Mouse (Mus musculus) liver, embryonic 14.5 days (tissue): ENCODE results near the gene Hmgn2. TPM values are rescaled to one million over a fixed set of nuclear protein-coding genes. Genes with fewer than 3 reads are reported as not detected.
A peak's percentile ranks its signal among the peaks of the same experiment; 100 is the strongest.

Experiments
- ATAC-seq: fragments of 200-750 bp; cut with Nextera tagmentation; 2 replicates; pipeline ENCODE4 v1.8.0; 2017; ENCODE audit warnings: moderate number of reproducible peaks, mild to moderate bottlenecking, moderate library complexity; ENCODE audit not compliant: insufficient read depth
- DNase-seq, 3 experiments: peaks; one replicate each; pipeline ENCODE4 v3.0.0-alpha.2; 2012 to 2013; ENCODE audit warnings: low read depth in 3 of 3, low spot score in 3 of 3
- H3K27ac ChIP-seq: fragments of 300-500 bp; sonication (generic); 2 replicates; pipeline ENCODE4 v1.5.1; 2014; ENCODE audit warnings: moderate library complexity, mild to moderate bottlenecking, control low read depth, inconsistent platforms
- H3K27me3 ChIP-seq: fragments of 300-500 bp; sonication (generic); 2 replicates; pipeline ENCODE4 v1.6.1; 2014; ENCODE audit warnings: mild to moderate bottlenecking, low read length, moderate library complexity; ENCODE audit not compliant: control insufficient read depth, insufficient read depth
- H3K36me3 ChIP-seq: fragments of 300-500 bp; sonication (generic); replicated peaks from 2 replicates; pipeline ENCODE4 v1.6.1; 2014; ENCODE audit warnings: low read depth; ENCODE audit not compliant: control insufficient read depth, insufficient read depth
- H3K4me1 ChIP-seq, 2 experiments: fragments of 200-500 bp in 1 of 2; fragments of 300-500 bp in 1 of 2; sonication (generic) in 1 of 2; replicated peaks; 2 replicates each; pipeline ENCODE4 v1.6.1; 2012 to 2014; ENCODE audit warnings: antibody characterized with exemption in 1 of 2, inconsistent platforms in 1 of 2, low read length in 1 of 2; ENCODE audit not compliant: control insufficient read depth in 2 of 2, insufficient read depth in 2 of 2
- H3K4me2 ChIP-seq: fragments of 300-500 bp; sonication (generic); 2 replicates; pipeline ENCODE4 v1.6.1; 2014; ENCODE audit warnings: low read depth, mild to moderate bottlenecking, control low read depth, moderate library complexity
- H3K4me3 ChIP-seq, 2 experiments: fragments of 200-500 bp in 1 of 2; fragments of 300-500 bp in 1 of 2; sonication (generic) in 1 of 2; 2 replicates each; pipeline ENCODE4 v1.5.1; 2012 to 2014; ENCODE audit warnings: low read depth in 2 of 2, low read length in 2 of 2, mild to moderate bottlenecking in 2 of 2, control low read depth in 1 of 2, inconsistent platforms in 1 of 2, moderate library complexity in 1 of 2; ENCODE audit not compliant: insufficient read depth in 1 of 2
- H3K9ac ChIP-seq: fragments of 300-500 bp; sonication (generic); replicated peaks from 2 replicates; pipeline ENCODE4 v1.6.1; 2014; ENCODE audit warnings: mild to moderate bottlenecking, control low read depth, moderate library complexity
- H3K9me3 ChIP-seq: fragments of 300-500 bp; sonication (generic); 2 replicates; pipeline ENCODE4 v1.6.1; 2016; ENCODE audit warnings: low read length, mixed read lengths; ENCODE audit not compliant: control insufficient read depth
- CTCF ChIP-seq: IDR thresholded peaks from 2 replicates; pipeline ENCODE4 v1.5.1; 2016; ENCODE audit warnings: antibody characterized with exemption, low read depth, control low read depth
- EP300 ChIP-seq: IDR thresholded peaks from 2 replicates; pipeline ENCODE4 v1.6.1; 2016; ENCODE audit warnings: antibody characterized with exemption, low read depth
- WGBS: fragments of 180-500 bp; shearing (Covaris S2); extraction: QIAGEN DNeasy Blood & Tissue Kit; methylation state at CpG from one replicate; pipeline ENCODE4 v1.1.7; 2014; ENCODE audit not compliant: insufficient replicate concordance; 5-methylcytosine and 5-hydroxymethylcytosine counted together
- polyA plus RNA-seq, 2 experiments: library from polyadenylated mRNA; depleted of rRNA in 1 of 2; stranded (reverse) in 1 of 2; unstranded in 1 of 2; fragments of >200 nt; fragmentation: Nextera tagmentation in 1 of 2; extraction: Ambion mirVana in 1 of 2; gene quantifications; 2 replicates each; pipeline versions ENCODE4 v1.2.1 to v1.2.3; 2012 to 2014

Hmgn2 gene
- polyA plus RNA-seq, 2 experiments: 233 to 670 TPM

DNA sequence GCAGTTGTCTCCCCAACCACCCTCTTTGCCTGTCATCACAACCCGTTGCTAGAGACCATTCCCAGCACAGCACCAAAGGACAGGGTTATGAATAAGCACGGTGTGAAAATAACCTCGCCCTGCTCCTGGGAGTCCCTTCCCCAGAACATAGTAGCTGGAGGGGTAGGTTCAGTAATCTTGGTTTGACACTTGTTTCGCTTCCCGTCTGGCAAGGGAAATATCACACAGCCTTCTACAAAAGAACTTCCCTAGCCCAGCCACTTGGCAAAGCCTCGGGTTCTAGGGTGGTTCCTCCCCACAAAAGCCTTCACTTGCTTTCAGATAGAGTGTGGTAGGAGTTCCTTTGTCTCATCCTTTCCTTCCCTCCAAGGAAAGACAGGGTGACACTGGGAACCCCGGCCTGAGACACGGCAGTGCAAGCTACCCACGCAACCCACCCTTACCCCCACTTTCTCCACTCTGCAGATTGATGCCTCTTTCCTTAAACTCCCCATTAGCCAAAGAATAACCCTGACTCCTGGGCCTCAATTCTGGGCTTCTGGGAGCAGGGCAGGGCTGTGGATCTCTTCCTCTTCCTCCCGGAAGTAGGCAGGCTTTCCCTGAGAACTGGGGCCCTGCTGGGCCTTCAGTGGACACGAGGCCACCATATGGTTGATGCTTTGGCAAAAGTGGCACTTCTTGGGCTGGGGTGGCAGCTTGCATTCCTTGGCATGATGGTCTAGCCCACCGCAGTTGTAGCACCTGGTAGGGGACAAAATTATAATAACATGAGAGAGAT lies 37.3 kb upstream of the Hmgn2 start:
- H3K9me3 ChIP-seq: no peaks in the 10 kb centered on the region
- H3K27ac ChIP-seq: no peak overlapping the region
- H3K4me1 ChIP-seq: peaks cover 3% of the 10 kb centered on the region in 2 experiments; a peak in 3 of 4 replicates
- DNase-seq (no peak), ATAC-seq (no peak)
- H3K27me3 ChIP-seq: no peaks in the 10 kb centered on the region
- TF ChIP-seq CTCF (no peak), EP300 (no peak)
- WGBS: 61% methylated on average over 12 of the region's 12 CpGs
- H3K36me3 ChIP-seq: no peaks in the 10 kb centered on the region
- no peak overlapping the region for H3K4me2 ChIP-seq
- no peak overlapping the region for H3K9ac ChIP-seq
- no peak overlapping the region for H3K4me3 ChIP-seq

DNA sequence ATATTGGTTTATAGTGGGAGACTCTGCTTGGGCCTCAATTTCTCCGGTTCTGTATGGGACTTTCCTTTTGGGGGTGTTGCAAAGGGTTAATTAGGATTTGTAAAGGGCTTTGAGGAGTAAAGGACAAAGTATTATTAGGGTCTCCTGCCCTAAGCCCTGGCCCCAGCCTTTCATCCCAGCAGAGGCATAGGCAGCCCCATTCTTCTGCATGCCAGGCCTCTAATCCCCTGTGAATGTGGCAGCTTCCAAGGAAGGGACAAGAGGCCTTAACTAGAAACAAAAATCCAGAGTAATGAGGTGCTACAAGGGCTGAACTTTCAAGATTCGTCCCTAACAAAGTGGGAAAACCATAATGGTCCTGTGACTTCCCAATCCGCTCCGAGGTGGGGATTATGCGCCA lies 34.5 kb upstream of the Hmgn2 start:
- DNase-seq: no peak
- ATAC-seq: no peak
- H3K27me3 ChIP-seq: no peaks in the 10 kb centered on the region
- no peak overlapping the region for H3K4me3 ChIP-seq
- H3K4me1 ChIP-seq: peaks cover 6 to 7% of the 10 kb centered on the region in 2 experiments; a peak in 3 of 4 replicates
- no peak overlapping the region for H3K27ac ChIP-seq
- H3K4me2 ChIP-seq: no peak overlapping the region
- H3K36me3 ChIP-seq: no peaks in the 10 kb centered on the region
- no peak overlapping the region for H3K9ac ChIP-seq
- no peak for TF ChIP-seq EP300
- no peak for TF ChIP-seq CTCF
- 64% methylated on average over 5 of the region's 5 CpGs for WGBS
- no peaks in the 10 kb centered on the region for H3K9me3 ChIP-seq

DNA sequence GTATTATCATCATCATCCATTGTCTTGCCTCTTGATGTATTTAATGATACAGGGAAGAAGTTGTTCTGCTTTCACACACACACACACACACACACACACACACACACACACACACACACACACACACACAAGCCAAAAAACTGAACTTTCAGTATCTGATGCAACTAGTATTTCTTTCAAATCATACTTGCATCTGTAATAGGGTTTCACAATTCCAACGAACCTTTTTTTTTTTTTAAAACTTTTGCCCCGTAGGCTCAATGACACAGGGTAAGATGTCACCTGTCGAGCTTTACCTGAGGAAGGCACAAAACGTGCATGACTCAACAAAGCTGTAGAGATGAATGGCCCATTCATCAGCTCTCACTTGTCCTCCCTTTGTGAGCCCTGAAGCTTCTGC lies 33.8 kb upstream of the Hmgn2 start:
- no peaks in the 10 kb centered on the region for H3K36me3 ChIP-seq
- H3K9ac ChIP-seq: no peak overlapping the region
- no peak overlapping the region for H3K4me2 ChIP-seq
- H3K9me3 ChIP-seq: no peaks in the 10 kb centered on the region
- H3K27me3 ChIP-seq: no peaks in the 10 kb centered on the region
- H3K27ac ChIP-seq: no peak overlapping the region
- 57% methylated on average over 4 of the region's 4 CpGs for WGBS
- ATAC-seq: no peak
- no peak for TF ChIP-seq CTCF
- no peak for TF ChIP-seq EP300
- H3K4me1 ChIP-seq: peaks cover 6 to 7% of the 10 kb centered on the region in 2 experiments; a peak in 3 of 4 replicates
- H3K4me3 ChIP-seq: no peak overlapping the region
- no peak for DNase-seq

DNA sequence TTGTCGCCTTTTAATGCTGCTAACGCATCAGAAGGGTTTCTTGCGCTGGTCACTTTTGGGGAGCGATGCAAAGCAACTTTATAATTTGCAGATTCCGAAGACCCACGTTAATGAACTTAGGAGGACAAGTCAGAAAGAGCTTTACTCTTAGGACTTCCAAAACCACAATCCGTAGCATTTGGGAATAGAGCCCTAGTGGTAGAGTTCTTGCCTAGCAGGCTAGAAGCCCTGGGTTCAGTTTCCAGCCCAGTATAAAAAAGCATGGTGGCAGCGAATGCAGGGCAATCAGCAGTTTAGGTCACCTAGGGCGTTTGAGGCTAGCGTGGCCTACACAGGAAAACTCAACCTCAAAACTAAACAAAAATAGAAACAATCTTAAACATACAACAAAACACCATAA lies 33.3 kb upstream of the Hmgn2 start:
- ATAC-seq (no peak), DNase-seq (no peak)
- TF ChIP-seq EP300: no peak
- TF ChIP-seq CTCF: no peak
- 64% methylated on average over 10 of the region's 10 CpGs for WGBS
- H3K9me3 ChIP-seq: no peaks in the 10 kb centered on the region
- no peak overlapping the region for H3K4me3 ChIP-seq
- H3K4me2 ChIP-seq: peak overlapping the region; percentile 82
- H3K4me1 ChIP-seq: peaks cover 6 to 7% of the 10 kb centered on the region in 2 experiments; a peak in 3 of 4 replicates
- H3K9ac ChIP-seq: no peak overlapping the region
- H3K27ac ChIP-seq: no peak overlapping the region
- H3K27me3 ChIP-seq: no peaks in the 10 kb centered on the region
- no peaks in the 10 kb centered on the region; the same call in 1 of the 2 replicates for H3K36me3 ChIP-seq

- Histone ChIP-seq H3K27me3 (no peaks in the 10 kb centered on the region), H3K9me3 (no peaks in the 10 kb centered on the region), H3K36me3 (peaks cover 4% of the 10 kb centered on the region; the same call in 1 of the 2 replicates), H3K9ac (peak within 1 kb of the TSS; percentile 88), H3K4me3 (peak within 1 kb of the TSS; percentile 90 to 96), H3K4me2 (peak within 1 kb of the TSS; percentile 82), H3K27ac (peak within 1 kb of the TSS; percentile 38), H3K4me1 (peaks cover 6 to 7% of the 10 kb centered on the region in 2 experiments; a peak in 3 of 4 replicates)
- WGBS: 1% methylated on average over 49 of the region's 49 CpGs
- DNase-seq (peak; percentile 94 to 97 (median 96)), ATAC-seq (peak; percentile 96)
- TF ChIP-seq CTCF (no peak), EP300 (no peak)
Measured at GRCm38 (mm10) chr4:134000466-134001438, 32.3 kb upstream of the Hmgn2 start, which contains the start of gene Dhdds. TSS of gene Dhdds (minus strand) at chr4:134000918.
